Mouse (Mus musculus) heart, adult 11 months (tissue): ENCODE data around the gene Carm1.
"Not testable (repeated sequence)": the region's sequence is repeated elsewhere in the genome, so short reads cannot be mapped to it uniquely, and the experiment has no call there.

ENCODE experiments used
- DNase-seq: peaks from one replicate; pipeline ENCODE4 v3.0.0; 2022

Gene Carm1

GRCm38 (mm10) chr9:21578226-21578625 lies 31.5 kb downstream of the Carm1 start:
- DNase-seq = no peak

DNA sequence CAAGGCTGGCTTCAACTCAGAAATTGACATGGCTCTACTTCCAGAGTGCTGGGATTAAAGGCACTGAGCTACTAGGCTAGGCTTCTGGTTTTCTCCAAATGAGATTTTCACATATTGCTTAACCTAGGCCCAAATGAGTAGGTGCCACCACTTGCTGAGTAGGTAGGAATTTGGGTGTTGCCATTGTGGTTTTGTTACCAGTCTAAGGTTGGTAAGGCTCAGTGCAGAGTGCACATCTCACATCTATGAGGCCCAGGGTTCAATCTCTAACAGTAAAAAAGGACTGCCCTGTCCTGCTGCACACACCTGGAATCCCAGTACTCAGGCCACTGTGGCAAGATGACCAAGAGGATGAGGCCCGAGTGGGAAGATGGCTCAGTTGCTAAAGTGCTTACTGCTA lies 38.7 kb downstream of the Carm1 start:
- peak; percentile 82 for DNase-seq

- DNase-seq = peak; percentile 94
Measured at GRCm38 (mm10) chr9:21587678-21588349, 41.1 kb downstream of the Carm1 start.

DNA sequence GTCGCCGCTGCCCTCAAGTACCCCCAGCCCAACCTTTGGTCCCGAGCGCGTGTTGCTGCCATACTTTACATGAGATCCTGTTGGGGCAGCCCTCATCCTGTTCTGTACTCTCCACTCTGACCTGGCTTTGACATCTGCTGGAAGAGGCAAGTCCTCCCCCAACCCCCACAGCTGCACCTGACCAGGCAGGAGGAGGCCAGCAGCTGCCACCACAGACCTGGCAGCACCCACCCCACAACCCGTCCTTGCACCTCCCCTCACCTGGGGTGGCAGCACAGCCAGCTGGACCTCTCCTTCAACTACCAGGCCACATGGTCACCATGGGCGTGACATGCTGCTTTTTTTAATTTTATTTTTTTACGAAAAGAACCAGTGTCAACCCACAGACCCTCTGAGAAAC lies 41.7 kb downstream of the Carm1 start:
- no peak for DNase-seq

- DNase-seq = no peak
Measured at GRCm38 (mm10) chr9:21589538-21589937, 42.8 kb downstream of the Carm1 start.

DNA sequence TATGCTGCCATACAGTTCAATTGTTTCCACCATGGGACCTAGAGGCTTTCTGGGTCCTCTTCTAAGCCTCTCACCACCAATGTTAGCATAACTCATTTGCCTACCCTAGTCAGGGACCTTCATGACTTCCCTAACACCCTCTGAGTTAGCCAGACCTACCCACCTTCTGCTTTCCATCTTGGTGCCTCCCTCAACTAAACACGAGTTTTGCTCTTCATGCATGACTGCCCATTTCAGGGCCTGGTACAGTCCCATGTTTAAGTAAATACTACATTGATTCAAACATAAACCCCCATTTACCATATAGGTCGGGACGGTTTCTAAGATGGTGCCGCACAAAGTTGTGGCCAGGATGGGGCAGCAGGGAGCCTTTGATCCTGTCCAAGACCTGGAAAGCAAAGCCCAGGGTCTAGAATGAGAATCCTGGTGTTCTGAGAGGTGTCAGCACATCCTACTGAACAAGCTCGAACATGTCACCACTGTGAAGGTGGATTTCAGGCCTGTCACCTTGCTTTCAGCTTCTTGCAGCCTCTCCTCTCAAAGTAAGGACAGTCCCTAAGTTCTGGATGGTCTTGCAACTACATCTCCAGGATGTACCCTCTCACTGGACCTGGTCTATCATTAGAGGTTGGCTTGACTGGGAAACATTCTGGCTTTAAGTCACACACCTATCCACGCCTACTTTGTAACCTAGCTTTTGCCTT lies 44.6 kb downstream of the Carm1 start:
- DNase-seq = no peak

DNA sequence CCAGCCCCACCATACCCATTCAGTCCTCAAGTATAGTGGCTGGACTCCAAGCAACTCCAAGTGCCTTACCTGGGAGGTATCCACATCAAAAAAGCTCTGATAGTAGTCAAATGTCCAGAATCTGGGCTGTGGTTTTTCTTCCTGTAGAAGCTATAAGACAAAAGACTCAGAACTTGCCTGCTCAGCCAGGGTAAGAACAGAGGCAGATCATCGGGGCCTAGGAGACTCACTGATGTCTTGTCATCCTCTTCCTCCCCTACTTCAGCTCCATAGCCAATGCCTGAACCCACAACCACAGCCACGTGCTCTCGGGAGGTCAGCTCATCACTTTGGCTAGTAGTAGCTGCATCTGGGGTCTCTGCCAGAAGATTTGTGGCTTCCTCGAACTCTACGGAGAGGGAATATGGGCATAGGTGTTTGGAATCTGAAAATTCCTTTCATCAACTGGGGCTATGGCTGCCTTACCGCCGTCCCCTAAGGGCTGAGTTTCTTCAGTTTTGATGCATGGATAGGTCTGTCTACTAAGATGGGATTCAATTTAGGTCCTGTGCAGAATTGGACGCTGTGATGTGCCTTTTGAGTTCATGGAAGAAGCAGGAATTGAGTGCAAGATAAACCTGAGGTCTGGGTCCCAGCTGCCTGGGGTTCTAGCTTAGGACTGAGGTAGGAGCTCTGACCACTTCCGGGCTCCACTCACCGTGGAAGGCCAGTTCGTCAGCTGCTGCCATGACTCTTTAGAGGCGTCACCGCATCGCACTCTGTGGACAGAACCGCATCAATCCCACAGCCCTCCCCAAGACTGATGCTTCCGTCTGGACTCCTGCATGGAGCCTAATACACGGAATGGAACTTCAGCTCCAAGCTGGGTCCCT lies 45.4 kb downstream of the Carm1 start:
- no peak for DNase-seq

GRCm38 (mm10) chr9:21592703-21593121 lies 46.0 kb downstream of the Carm1 start, which contains the start of the genes Timm29 and Yipf2:
Gene Timm29 (plus strand): TSS chr9:21592722.
Gene Yipf2 (minus strand): TSS chr9:21592828.
- peak; percentile 99 for DNase-seq

- peak; percentile 94 for DNase-seq
Measured at GRCm38 (mm10) chr9:21593122-21593721, 46.5 kb downstream of the Carm1 start.

DNA sequence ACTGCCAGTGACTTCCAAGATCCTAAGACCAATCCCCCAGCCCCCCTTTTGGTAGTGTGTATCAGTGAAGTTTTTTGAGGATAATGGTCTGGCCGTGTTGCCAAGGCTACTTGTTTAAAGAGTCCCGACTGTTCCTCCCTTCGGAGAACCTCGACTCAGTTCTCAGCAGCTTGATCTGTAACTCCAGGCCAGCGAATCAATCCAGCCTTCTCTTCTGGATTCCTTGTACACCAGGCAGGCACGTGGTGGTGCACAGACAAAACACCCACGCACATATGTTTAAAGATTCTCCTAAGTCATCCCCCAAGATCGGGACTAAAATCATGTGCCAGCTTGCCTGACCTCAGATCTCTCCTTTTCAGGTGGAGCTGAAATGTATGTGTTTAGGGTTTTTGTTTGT lies 47.7 kb downstream of the Carm1 start:
- DNase-seq = not testable (repeated sequence)

DNA sequence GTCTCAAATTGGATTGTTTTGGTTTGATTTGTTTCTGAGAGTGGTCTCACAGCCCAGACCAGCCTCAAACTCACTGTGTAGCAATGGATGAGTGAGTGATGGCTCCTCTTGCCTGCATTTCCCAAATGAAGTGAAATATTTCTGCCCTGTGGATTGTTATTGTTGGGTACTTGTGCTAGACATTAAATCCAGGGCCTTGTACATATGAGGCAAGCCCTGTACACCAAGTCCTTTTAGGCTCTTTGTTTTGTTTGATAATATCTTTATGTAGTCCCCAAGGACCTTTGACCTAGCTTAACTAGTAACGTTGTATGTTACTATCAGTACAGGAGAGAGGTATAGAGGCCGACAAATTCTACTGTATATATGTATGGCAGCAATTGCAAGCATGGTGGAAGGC lies 48.1 kb downstream of the Carm1 start:
- DNase-seq = no peak

DNA sequence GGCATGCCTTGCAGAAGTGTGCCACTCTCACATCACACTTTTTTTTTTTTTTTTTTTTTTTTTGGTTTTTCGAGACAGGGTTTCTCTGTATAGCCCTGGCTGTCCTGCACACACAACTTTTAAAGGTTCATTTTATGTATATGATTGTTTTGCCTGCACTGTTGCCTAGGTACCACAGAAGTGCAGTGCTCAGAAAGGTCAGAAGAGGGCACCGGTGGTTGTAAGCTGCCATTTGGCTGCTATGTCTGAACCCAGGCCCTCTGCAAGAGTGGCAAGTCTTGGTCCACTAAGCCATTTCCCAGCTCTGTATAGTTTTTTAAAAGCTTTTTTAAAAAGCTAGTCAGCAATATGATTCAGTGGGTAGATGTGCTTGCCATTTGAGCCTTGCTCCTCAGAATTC lies 51.5 kb downstream of the Carm1 start:
- DNase-seq = no peak

- no peak for DNase-seq
Measured at GRCm38 (mm10) chr9:21600186-21600585, 53.5 kb downstream of the Carm1 start.

- no peak for DNase-seq
Measured at GRCm38 (mm10) chr9:21601073-21601472, 54.4 kb downstream of the Carm1 start.

DNA sequence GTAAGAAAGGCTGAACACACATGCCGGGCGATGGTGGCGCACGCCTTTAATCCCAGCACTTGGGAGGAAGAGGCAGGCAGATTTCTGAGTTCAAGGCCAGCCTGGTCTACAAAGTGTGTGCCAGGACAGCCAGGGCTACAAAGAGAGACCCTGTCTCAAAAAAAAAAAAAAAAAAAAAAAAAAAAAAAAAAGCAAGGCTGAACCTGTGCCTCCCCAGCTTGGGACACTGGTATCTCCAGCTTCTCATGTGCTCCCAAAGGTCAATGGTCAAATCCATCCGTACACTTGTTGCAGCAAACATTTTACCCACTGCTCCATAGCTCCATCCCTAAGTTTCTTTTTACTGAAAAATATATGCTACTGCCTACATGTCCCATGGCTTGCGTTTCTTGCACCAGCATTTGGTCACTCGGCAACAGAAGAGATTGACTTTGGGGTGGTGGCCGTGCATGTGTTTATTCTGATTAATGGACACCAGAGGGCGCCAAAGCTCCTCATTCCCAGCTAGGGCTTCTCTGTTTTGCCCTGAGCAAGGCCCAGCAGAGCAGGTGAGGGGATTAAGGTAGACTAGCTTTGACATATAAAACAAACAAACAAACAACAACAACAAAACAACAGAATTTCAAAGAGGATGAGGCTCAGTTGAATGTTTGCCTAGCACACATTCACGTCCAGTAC lies 55.2 kb downstream of the Carm1 start:
- DNase-seq = peak; percentile 96

DNA sequence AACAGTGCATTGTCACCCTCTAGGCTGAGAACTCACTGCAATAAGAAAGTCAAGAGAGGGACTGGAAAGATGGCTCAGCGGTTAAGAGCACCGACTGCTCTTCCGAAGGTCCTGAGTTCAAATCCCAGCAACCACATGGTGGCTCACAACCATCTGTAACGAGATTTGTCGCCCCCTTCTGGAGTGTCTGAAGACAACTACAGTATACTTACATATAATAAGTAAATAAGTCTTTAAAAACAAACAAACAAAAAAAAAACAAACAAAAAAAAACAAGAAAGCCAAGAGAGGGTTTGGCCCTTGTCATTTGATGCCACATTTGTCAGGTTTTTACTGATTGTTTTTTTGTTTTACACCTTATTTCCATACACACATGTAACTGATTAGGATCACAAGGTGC lies 57.4 kb downstream of the Carm1 start:
- no peak for DNase-seq

GRCm38 (mm10) chr9:21605865-21606264 lies 59.2 kb downstream of the Carm1 start:
- DNase-seq = no peak

DNA sequence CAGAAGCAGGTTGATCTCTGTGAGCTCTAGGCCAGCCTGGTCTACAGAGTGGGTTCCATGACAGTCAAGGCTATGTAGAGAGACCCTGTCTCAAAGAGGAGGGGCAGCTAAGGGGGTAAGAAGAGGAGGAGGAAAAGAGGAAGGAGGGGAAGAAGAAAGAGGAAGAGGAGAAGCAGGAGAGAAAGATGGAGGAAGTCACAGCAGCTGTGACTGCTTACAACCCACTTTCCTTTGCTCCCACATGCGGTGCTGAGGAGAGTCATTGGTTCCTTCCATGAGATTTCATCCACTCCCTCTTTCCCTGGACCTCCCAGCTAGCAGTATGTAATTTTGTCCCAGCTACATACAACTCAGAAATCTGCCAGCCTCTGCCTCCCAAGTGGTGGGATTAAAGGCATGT lies 60.0 kb downstream of the Carm1 start:
- no peak for DNase-seq

GRCm38 (mm10) chr9:21609861-21610260 lies 63.2 kb downstream of the Carm1 start:
- DNase-seq = no peak

DNA sequence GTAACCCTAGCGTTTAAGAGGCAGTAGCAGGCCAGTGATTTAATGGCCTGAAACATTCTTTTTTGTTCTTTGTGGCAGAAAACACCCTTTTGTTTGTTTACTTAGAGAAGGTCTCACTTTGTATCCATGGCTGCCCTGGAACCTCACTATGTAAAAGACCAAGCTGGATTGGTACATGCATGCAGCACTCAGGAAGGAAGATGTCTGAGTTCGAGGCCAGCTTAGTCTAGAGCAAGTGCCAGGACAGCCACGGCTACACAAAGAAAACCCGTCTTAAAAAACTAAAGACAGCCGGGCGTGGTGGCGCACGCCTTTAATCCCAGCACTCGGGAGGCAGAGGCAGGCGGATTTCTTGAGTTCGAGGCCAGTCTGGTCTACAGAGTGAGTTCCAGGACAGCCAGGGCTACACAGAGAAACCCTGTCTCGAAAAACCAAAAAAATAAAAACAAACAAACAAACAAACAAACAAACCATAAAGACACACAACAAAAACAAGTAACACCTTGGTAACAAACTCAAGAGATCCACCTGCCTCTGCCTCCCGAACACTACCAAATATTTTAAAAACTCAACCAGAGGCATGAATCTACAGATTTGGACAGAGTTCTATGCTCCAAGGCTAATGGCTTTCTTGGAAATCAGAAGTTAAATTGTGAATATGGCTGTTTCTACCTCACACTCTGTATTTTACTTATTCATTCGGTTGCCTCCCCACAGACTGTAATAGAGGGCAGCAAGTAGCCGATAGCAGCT lies 68.3 kb downstream of the Carm1 start:
- DNase-seq = no peak

GRCm38 (mm10) chr9:21615617-21616231 lies 69.0 kb downstream of the Carm1 start, which contains the start of gene Smarca4:
Gene Smarca4 (plus strand): TSS chr9:21616169.
- DNase-seq = peak; percentile 100
